Mouse (Mus musculus) brain, embryonic 18.5 days (tissue): ENCODE results near the gene Ylpm1.

Experiments used
- DNase-seq: peaks from one replicate; pipeline ENCODE4 v3.0.0-alpha.2; 2012; ENCODE audit warnings: low read depth, low spot score

Gene Ylpm1

DNA sequence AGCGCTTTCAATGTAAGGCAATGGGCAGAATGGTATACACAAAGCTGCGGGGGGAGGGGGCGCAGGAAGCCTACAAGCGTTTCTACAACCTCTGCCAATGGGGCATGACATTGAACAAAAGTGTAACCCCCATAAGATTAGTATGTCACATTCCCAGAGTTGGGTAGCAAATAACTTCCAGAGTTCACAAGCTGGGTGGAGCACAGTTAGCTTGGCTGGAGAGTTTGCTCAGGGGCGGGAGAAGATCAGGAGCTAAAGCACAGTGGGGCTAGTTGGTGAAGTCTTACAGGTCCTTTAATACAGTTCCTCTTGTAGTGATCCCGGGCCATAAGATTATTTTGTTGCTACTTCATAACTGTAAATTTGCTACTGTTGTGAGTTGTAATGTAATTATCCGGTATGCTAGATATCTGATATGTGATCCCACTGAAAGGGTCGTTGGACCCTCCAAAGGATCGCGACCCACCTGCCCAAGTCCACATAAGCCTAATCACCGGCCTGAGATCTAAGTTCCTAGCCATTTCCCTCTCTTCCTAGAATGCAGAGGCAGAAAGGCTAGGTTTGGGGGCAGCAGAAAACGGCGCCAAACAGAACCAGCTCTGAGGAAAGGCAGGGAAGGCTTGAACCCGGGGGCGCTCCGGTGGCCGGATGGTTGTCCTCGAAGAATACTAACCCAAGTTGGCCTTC is 114.0 kb downstream of the Ylpm1 start:
- no peak for DNase-seq

DNA sequence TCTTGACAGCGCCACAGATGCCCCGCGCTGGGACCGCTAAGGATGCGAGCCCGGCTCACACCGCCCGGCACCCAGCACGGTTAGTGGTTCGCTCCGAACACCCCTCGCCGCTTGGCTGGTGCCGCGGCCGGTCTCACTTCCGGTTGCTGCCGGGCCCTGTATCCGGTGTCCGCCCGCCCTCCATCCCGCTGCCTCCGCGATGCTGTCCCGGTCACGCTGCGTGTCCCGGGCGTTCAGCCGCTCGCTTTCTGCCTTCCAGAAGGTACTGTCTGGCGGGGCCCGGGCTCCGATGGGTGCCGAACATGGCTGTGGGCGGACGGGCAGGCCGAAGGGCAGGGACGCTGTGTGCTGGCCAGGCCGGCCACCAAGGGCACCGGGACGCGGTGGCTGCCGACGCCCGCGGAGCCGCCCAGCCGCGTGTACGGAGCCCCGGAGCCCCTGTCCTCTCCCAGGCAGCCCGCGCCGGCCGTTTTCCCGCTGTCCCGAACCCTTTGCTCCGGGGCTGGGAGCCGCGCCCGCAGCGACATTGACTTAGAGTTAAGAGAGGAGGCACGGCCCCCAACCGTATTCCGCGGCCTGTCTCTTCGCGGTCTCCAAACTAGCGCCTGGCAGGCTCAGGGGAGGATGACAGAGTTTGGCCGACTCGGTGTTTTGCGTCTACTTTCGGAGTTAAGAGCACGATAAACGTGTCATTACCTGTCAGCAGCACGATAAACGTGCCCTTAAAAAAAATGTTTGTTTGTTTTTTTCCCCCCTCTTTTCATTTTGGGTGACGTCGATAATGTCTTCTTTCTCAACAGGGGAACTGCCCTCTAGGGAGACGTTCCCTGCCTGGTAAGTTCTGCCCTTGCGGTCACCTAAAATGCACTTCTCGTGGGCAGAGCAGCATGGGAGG is 114.8 kb downstream of the Ylpm1 start, which contains the start of the genes Prox2 and Dlst:
TSS of gene Prox2 (minus strand) at position 62 of the 895 bp plus-strand sequence.
TSS of gene Dlst (plus strand) at position 136 of the 895 bp plus-strand sequence.
- DNase-seq: peak; percentile 49

DNA sequence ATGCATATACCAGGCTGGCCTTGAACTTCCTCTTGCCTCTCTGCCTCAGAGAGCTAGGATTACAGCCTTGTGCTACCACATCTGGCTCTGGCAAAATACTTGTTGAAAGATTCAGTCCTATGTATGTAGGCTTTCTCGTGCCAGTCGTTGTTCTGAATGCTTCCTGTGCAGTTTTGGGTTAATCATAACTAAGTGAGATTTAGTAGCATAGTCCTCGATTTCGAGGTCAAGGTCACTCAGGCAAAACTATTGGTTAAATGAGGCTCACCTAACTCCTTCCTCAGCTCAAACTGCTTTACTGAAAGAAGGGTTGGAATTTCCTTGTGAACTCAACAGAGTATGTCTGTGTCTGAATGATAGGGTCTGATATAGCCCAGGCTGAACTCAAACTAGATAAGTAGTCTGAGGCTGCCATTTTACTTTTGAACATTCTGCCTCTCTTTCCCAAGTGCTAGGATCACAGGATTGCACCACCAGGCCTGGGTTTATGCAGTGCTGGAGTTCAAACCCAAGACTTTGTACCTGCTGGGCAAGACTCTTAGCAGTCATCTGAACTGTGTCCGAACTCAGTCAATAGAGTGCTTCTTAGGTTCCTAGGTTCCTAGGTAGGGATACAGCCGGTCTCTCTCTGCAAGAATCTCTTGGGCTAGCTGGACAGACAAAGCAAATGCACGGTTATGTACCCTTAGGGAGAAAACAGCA is 116.6 kb downstream of the Ylpm1 start:
- DNase-seq: no peak

DNA sequence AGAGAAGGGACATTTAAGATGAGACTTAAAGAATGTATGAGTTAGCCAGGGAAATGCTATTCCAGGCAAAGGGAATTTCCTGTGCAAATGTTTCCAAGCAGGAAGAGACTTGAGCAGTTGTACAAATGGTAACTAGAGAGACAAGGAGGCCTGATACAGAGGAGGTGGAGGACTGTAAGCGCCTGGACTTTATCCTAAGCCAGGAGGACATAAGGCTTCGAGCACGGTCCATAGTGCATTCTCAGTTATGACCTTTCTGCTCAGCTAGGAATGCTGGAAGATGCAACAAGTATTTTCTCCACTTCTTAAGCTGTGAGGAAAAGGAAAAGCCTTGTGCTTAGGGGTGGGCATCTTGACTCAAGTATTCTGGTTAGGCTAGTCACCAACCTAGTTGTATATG is 117.2 kb downstream of the Ylpm1 start:
- no peak for DNase-seq

DNA sequence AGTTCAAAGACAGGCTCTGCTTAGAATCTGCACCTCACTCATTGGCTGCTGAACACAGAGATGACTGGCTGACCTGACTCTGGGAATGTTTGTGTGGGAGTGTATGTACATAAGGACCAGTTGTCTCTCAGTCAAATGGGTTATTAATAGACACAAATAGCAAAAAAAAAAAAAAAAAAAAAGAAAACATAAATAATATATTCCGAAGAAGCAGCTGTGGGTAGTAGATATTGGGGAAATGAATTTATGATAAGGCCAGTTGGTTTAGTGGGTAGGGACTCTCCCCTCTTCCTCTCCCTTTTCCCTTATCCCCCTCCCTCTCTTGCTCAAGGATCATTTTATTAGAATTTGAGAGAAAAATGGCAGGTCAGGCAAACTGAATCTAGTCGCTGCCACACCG is 117.8 kb downstream of the Ylpm1 start:
- DNase-seq: no peak

DNA sequence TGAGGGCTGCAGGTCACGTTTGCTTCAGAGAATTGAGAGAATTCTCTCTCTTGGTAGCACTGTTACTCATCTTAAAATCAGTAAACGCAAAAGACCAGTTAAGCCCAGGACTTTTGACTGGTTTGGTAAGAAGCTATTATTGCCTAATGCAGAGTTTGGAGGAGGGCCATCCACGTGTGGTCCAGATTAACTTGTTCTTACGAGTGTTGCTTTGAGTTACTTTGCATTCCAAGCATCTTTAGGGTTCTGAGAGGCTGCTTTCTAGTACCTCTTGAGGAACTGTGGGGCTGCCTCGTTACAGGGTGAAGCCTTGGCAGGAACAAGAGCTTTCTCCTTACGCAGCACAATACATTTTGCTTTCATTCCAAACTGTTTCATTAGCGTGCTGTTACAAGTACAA is 119.6 kb downstream of the Ylpm1 start:
- DNase-seq: no peak
